Mouse (Mus musculus): ENCODE measurements around the gene Mbl1.

GRCm38 (mm10) chr14:41168567-41168966 is 17.3 kb downstream of the Mbl1 start:
- TF ChIP-seq CTCF (IDR thresholded peaks at IDR 0.05) (no peak), EP300 (IDR thresholded peaks at IDR 0.05; ENCODE audit: insufficient read depth, low read depth, low read length) (no peak)
